Mouse (Mus musculus): ENCODE measurements at regions not wholly inside any gene's neighbourhood (a gene's known extent, or its start where the extent isn't known, plus 50 kb on each side); places are given as distances from the start of the nearest gene placed in this dataset.

DNA sequence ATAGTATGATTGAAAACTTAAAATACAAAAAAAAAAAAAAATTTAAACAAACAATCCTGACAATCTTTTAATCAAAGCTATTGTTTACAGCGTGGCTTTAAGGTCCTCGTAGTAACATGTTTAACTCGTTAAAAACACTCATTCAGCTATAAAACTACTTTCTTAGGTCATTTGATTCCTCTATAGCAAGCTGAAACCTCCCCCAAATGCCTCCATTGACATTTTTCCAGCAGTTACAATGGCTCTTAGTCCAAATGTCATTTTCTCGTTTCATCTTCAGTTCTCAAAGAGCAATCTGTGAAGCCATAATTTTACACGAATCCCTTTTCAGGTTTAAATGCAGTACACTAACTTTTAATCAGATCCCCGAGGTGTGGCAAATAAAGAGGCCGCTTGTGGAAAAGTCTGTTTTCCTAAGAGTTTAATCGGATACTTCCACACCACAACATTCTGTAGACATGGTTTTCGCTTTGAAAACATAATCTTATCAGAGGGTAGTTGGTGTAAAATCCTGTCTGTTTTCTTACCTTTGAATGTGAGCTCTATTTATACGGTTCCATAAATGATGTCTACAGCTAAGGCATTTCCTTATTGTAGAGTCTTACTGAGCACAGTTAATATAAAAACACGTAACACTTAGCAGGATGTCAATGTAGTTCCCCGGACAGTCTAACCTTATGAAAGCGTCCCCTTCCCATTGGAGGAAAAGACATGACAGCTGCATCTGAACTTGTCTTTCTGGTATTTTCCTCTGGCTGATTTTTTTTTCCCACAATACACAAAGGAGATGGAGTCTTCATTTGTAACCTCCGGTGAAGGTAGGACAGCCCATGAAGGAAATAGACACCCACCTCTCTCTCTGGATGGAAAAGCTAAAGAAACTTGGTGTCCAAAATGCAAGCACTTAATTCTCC, 69.6 kb upstream of the BC052040 start:
- TF ChIP-seq CTCF (IDR thresholded peaks at IDR 0.05; ENCODE audit: insufficient read depth, low read depth, low read length): no peak
- no peak for TF ChIP-seq POLR2A (IDR thresholded peaks at IDR 0.05; ENCODE audit: insufficient read depth, low read depth, low read length)
